Mouse (Mus musculus): ENCODE results near the gene Sdk1. TPM values are rescaled to one million over a fixed set of nuclear protein-coding genes. Genes with fewer than 3 reads are reported as not detected.

The Sdk1 gene
- polyA plus RNA-seq, 1 experiment from 2014 or later: 1.7 TPM

- H3K4me2 ChIP-seq (replicated peaks): no peak overlapping the region
- no peak overlapping the region for H3K4me3 ChIP-seq
- H3K27me3 ChIP-seq: no peaks in the 10 kb centered on the region
- H3K9me3 ChIP-seq: no peaks in the 10 kb centered on the region
- H3K36me3 ChIP-seq: no peaks in the 10 kb centered on the region
- no peak for ATAC-seq (ENCODE audit: low FRiP score, low read depth)
- no peak overlapping the region for H3K9ac ChIP-seq (replicated peaks)
- no peak overlapping the region for H3K27ac ChIP-seq (replicated peaks)
- 0 out of 2 replicates have a peak, but pooled peaks cover under 1% of the 10 kb centered on the region for H3K4me1 ChIP-seq
- 84% methylated on average over 10 of the region's 10 CpGs for WGBS
Observed at GRCm38 (mm10) chr5:141823823-141824330, 582.6 kb downstream of the Sdk1 start.

- Histone ChIP-seq H3K4me3 (no peak overlapping the region), H3K36me3 (no peaks in the 10 kb centered on the region), H3K9me3 (no peaks in the 10 kb centered on the region), H3K27me3 (no peaks in the 10 kb centered on the region), H3K27ac (replicated peaks) (no peak overlapping the region), H3K9ac (replicated peaks) (no peak overlapping the region), H3K4me2 (replicated peaks) (no peak overlapping the region), H3K4me1 (no peaks in the 10 kb centered on the region)
- WGBS: 82% methylated on average over 16 of the region's 16 CpGs
- no peak for ATAC-seq (ENCODE audit: low FRiP score, low read depth)
Observed at GRCm38 (mm10) chr5:141824739-141825379, 583.6 kb downstream of the Sdk1 start.

GRCm38 (mm10) chr5:141835566-141835965 is 594.3 kb downstream of the Sdk1 start:
- H3K4me3 ChIP-seq: no peak overlapping the region
- 39% methylated on average over 6 of the region's 6 CpGs for WGBS
- H3K4me1 ChIP-seq: peaks cover 21% of the 10 kb centered on the region
- H3K27me3 ChIP-seq: no peaks in the 10 kb centered on the region
- H3K9ac ChIP-seq (replicated peaks): no peak overlapping the region
- ATAC-seq (ENCODE audit: low FRiP score, low read depth): no peak
- H3K36me3 ChIP-seq: no peaks in the 10 kb centered on the region
- H3K4me2 ChIP-seq (replicated peaks): no peak overlapping the region
- H3K27ac ChIP-seq (replicated peaks): no peak overlapping the region
- H3K9me3 ChIP-seq: no peaks in the 10 kb centered on the region

GRCm38 (mm10) chr5:141836892-141837455 is 595.7 kb downstream of the Sdk1 start:
- H3K27ac ChIP-seq (replicated peaks): no peak overlapping the region
- WGBS: 38% methylated on average over 8 of the region's 8 CpGs
- peaks cover 21% of the 10 kb centered on the region for H3K4me1 ChIP-seq
- H3K36me3 ChIP-seq: no peaks in the 10 kb centered on the region
- no peak overlapping the region for H3K4me2 ChIP-seq (replicated peaks)
- H3K9ac ChIP-seq (replicated peaks): no peak overlapping the region
- no peaks in the 10 kb centered on the region for H3K9me3 ChIP-seq
- H3K4me3 ChIP-seq: no peak overlapping the region
- no peak for ATAC-seq (ENCODE audit: low FRiP score, low read depth)
- H3K27me3 ChIP-seq: no peaks in the 10 kb centered on the region

GRCm38 (mm10) chr5:141844701-141845100 is 603.4 kb downstream of the Sdk1 start:
- no peak for ATAC-seq (ENCODE audit: low FRiP score, low read depth)
- Histone ChIP-seq H3K9ac (replicated peaks) (no peak overlapping the region), H3K4me2 (replicated peaks) (no peak overlapping the region), H3K36me3 (no peaks in the 10 kb centered on the region), H3K4me1 (no peaks in the 10 kb centered on the region), H3K4me3 (no peak overlapping the region), H3K9me3 (no peaks in the 10 kb centered on the region), H3K27ac (replicated peaks) (no peak overlapping the region), H3K27me3 (no peaks in the 10 kb centered on the region)
- 83% methylated on average over 4 of the region's 4 CpGs for WGBS

- Histone ChIP-seq H3K4me2 (replicated peaks) (no peak overlapping the region), H3K27me3 (no peaks in the 10 kb centered on the region), H3K4me1 (peaks cover 3% of the 10 kb centered on the region; the same call in 1 of the 2 replicates), H3K4me3 (no peak overlapping the region), H3K9ac (replicated peaks) (no peak overlapping the region), H3K36me3 (no peaks in the 10 kb centered on the region), H3K27ac (replicated peaks) (no peak overlapping the region), H3K9me3 (no peaks in the 10 kb centered on the region)
- 91% methylated on average over 4 of the region's 4 CpGs for WGBS
- no peak for ATAC-seq (ENCODE audit: low FRiP score, low read depth)
Observed at GRCm38 (mm10) chr5:141847686-141848085, 606.4 kb downstream of the Sdk1 start.

- H3K36me3 ChIP-seq: no peaks in the 10 kb centered on the region
- H3K4me1 ChIP-seq: peaks cover 3% of the 10 kb centered on the region; the same call in 1 of the 2 replicates
- no peaks in the 10 kb centered on the region for H3K9me3 ChIP-seq
- WGBS: 47% methylated on average over 8 of the region's 8 CpGs
- no peak overlapping the region for H3K9ac ChIP-seq (replicated peaks)
- no peaks in the 10 kb centered on the region for H3K27me3 ChIP-seq
- H3K27ac ChIP-seq (replicated peaks): no peak overlapping the region
- no peak overlapping the region for H3K4me2 ChIP-seq (replicated peaks)
- no peak for ATAC-seq (ENCODE audit: low FRiP score, low read depth)
- no peak overlapping the region for H3K4me3 ChIP-seq
Observed at GRCm38 (mm10) chr5:141852175-141852574, 610.9 kb downstream of the Sdk1 start.

GRCm38 (mm10) chr5:141856447-141856846 is 615.2 kb downstream of the Sdk1 start:
- Histone ChIP-seq H3K27me3 (no peaks in the 10 kb centered on the region), H3K9me3 (no peaks in the 10 kb centered on the region), H3K27ac (replicated peaks) (no peak overlapping the region), H3K4me1 (peaks cover 10% of the 10 kb centered on the region; the same call in 1 of the 2 replicates), H3K9ac (replicated peaks) (no peak overlapping the region), H3K4me3 (no peak overlapping the region), H3K4me2 (replicated peaks) (no peak overlapping the region), H3K36me3 (no peaks in the 10 kb centered on the region)
- no peak for ATAC-seq (ENCODE audit: low FRiP score, low read depth)
- WGBS: 91% methylated on average over 2 of the region's 2 CpGs

- peaks cover 7% of the 10 kb centered on the region; the same call in 1 of the 2 replicates for H3K4me1 ChIP-seq
- H3K27ac ChIP-seq (replicated peaks): no peak overlapping the region
- H3K27me3 ChIP-seq: no peaks in the 10 kb centered on the region
- WGBS: 95% methylated on average over 1 of the region's 1 CpGs
- H3K4me2 ChIP-seq (replicated peaks): no peak overlapping the region
- no peak overlapping the region for H3K9ac ChIP-seq (replicated peaks)
- no peak overlapping the region for H3K4me3 ChIP-seq
- no peaks in the 10 kb centered on the region for H3K9me3 ChIP-seq
- no peak for ATAC-seq (ENCODE audit: low FRiP score, low read depth)
- H3K36me3 ChIP-seq: no peaks in the 10 kb centered on the region
Observed at GRCm38 (mm10) chr5:141857781-141858180, 616.5 kb downstream of the Sdk1 start.

GRCm38 (mm10) chr5:141858406-141859160 is 617.3 kb downstream of the Sdk1 start:
- 28% methylated on average over 8 of the region's 8 CpGs for WGBS
- H3K36me3 ChIP-seq: no peaks in the 10 kb centered on the region
- no peak overlapping the region for H3K9ac ChIP-seq (replicated peaks)
- H3K27me3 ChIP-seq: peaks cover 3% of the 10 kb centered on the region; the same call in 1 of the 2 replicates
- H3K9me3 ChIP-seq: no peaks in the 10 kb centered on the region
- no peak overlapping the region for H3K4me3 ChIP-seq
- 0 out of 2 replicates have a peak, but pooled peaks have one; percentile 47 for ATAC-seq (ENCODE audit: low FRiP score, low read depth)
- 0 out of 2 replicates have a peak overlapping the region, but pooled peaks have one; percentile 31 for H3K27ac ChIP-seq (replicated peaks)
- H3K4me1 ChIP-seq: peaks cover 7% of the 10 kb centered on the region; the same call in 1 of the 2 replicates
- H3K4me2 ChIP-seq (replicated peaks): no peak overlapping the region

GRCm38 (mm10) chr5:141866042-141866441 is 624.8 kb downstream of the Sdk1 start:
- no peak overlapping the region for H3K9ac ChIP-seq (replicated peaks)
- no peaks in the 10 kb centered on the region for H3K36me3 ChIP-seq
- no peak overlapping the region for H3K4me3 ChIP-seq
- ATAC-seq (ENCODE audit: low FRiP score, low read depth): no peak
- H3K27me3 ChIP-seq: peaks cover 3% of the 10 kb centered on the region
- 79% methylated on average over 3 of the region's 3 CpGs for WGBS
- no peaks in the 10 kb centered on the region for H3K9me3 ChIP-seq
- H3K27ac ChIP-seq (replicated peaks): no peak overlapping the region
- H3K4me1 ChIP-seq: no peaks in the 10 kb centered on the region
- no peak overlapping the region for H3K4me2 ChIP-seq (replicated peaks)

GRCm38 (mm10) chr5:141873751-141874150 is 632.5 kb downstream of the Sdk1 start:
- Histone ChIP-seq H3K4me2 (replicated peaks) (no peak overlapping the region), H3K4me3 (no peak overlapping the region), H3K36me3 (no peaks in the 10 kb centered on the region), H3K9ac (replicated peaks) (no peak overlapping the region), H3K27me3 (no peaks in the 10 kb centered on the region), H3K4me1 (no peaks in the 10 kb centered on the region), H3K9me3 (no peaks in the 10 kb centered on the region), H3K27ac (replicated peaks) (no peak overlapping the region)
- ATAC-seq (ENCODE audit: low FRiP score, low read depth): no peak
- 91% methylated on average over 11 of the region's 11 CpGs for WGBS

Data from midbrain, embryonic 12.5 days (tissue).